Mouse (Mus musculus): Measurements from ENCODE around the gene Impdh2. TPM values are rescaled to one million over a fixed set of nuclear protein-coding genes. Genes with fewer than 3 reads are reported as not detected.

Gene Impdh2
- polyA plus RNA-seq, 1 experiment: 59.9 TPM

DNA sequence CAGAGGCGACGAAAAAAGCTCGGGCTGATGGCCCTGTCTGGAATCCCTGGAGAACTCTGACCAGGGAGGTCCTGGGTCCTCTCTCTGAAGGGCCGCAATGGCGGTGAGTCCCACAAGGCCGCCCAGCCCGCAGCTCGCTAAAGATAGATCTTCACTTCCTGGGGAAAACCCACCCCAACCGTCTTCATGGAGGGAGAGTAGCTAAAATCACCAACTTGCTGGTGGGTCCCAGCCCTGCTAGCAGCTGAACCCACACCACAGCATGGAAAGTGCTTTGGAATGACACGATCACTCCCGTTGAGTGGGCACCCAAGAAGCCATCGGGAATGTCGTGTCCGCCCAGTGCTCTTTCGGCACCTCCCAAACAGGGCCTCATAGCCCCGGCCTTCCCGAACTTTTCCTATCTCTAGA lies 8.4 kb downstream of the Impdh2 start:
- TF ChIP-seq POLR2A (IDR thresholded peaks at IDR 0.05; ENCODE audit: borderline replicate concordance, low read depth, low read length): no peak
- no peak for TF ChIP-seq CTCF (IDR thresholded peaks at IDR 0.05; ENCODE audit: low read depth, low read length)
- Histone ChIP-seq H3K27ac (ENCODE audit: insufficient read depth, low read depth, low read length) (peak overlapping the region; percentile 88), H3K4me3 (ENCODE audit: insufficient read depth, low read length) (peak overlapping the region; percentile 86), H3K4me1 (ENCODE audit: control insufficient read depth, insufficient read depth, low read length) (peaks cover 10% of the 10 kb centered on the region)

DNA sequence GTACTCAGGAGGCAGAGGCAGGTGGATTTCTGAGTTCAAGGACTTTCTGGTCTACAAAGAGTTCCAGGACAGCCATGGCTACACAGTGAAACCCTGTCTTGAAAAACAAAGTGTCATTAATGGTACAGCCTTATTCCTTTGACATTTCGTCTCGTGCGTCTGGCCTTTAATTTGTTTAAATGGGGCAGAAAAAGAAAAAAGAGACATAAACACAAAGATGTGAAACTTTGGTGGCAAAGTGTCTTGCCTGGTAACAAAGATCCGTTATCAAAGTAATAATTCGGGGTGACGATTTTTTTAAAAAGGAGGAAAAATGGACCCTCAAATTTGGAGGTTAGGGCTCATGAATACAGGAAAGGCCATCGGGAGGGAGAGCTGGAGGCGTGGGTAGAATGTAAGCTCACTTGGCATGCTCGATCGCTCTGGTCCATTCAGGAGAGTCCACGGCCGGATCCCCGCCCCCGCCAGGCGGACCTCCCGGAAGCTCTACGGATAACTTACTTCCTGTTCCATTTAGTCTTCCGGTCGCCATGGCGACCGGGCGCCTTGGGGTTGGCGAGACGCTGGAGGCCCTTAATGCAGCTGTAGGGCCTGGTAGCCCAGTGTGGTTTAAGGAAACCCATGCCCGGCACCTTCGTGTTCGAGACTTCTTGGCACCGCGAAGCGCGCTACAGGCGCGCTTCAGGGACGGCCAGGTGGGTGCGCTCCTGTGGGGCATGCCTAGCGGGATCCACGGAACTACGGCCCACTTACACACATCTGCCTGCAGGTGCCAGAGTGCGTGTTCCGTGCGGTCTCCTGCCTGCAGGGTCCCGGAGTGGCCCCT lies 9.5 kb downstream of the Impdh2 start, which contains the start of gene Dalrd3:
TSS of gene Dalrd3 (plus strand) at position 506 of the 826 bp plus-strand sequence.
- no peak for TF ChIP-seq POLR2A (IDR thresholded peaks at IDR 0.05; ENCODE audit: borderline replicate concordance, low read depth, low read length)
- TF ChIP-seq CTCF (IDR thresholded peaks at IDR 0.05; ENCODE audit: low read depth, low read length): no peak
- peak within 1 kb of the TSS; percentile 88 for H3K27ac ChIP-seq (ENCODE audit: insufficient read depth, low read depth, low read length)
- H3K4me3 ChIP-seq (ENCODE audit: insufficient read depth, low read length): peak within 1 kb of the TSS; percentile 86
- H3K4me1 ChIP-seq (ENCODE audit: control insufficient read depth, insufficient read depth, low read length): peaks cover 10% of the 10 kb centered on the region

DNA sequence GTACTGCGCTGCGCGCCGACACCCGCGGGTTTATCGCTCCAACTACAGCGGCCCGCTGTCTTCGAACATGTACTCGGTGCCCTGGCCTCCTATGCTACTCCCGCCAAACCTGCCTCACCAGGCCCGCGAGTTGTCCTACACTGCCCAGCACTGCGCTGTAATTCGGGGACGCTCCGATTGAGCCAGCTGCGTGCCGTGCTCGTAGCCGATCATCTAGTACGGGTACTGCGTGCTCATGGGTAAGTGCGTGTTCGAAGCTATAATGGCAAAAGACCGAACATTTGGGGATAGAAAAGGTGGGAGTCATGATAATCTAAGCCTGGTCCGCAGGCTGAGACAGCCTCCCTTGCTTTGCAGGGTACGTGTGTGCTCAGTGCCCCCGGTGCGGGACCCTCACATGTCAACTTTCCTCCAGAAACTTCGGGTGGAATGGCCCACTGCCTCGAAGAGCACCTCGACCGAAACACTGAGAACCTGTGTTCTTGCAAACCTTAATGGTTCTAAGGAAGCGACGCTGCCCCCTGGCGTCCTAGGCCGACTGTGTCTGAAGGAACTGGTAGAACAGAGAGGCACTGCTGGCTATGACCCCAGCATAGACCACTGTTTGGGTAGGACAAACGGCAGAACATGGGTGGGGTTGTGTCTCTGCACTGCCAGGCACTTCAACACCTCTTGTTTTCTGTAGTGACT lies 10.3 kb downstream of the Impdh2 start:
- H3K4me3 ChIP-seq (ENCODE audit: insufficient read depth, low read length): peak overlapping the region; percentile 85
- H3K4me1 ChIP-seq (ENCODE audit: control insufficient read depth, insufficient read depth, low read length): peaks cover 10% of the 10 kb centered on the region
- H3K27ac ChIP-seq (ENCODE audit: insufficient read depth, low read depth, low read length): peak overlapping the region; percentile 27
- TF ChIP-seq CTCF (IDR thresholded peaks at IDR 0.05; ENCODE audit: low read depth, low read length) (peak; percentile 27; the same call in 1 of the 2 replicates), POLR2A (IDR thresholded peaks at IDR 0.05; ENCODE audit: borderline replicate concordance, low read depth, low read length) (0 out of 2 replicates have a peak, but pooled peaks have one; percentile 51)

- Histone ChIP-seq H3K27ac (ENCODE audit: insufficient read depth, low read depth, low read length) (no peak overlapping the region), H3K4me3 (ENCODE audit: insufficient read depth, low read length) (no peak overlapping the region), H3K4me1 (ENCODE audit: control insufficient read depth, insufficient read depth, low read length) (peaks cover 10% of the 10 kb centered on the region)
- no peak for TF ChIP-seq POLR2A (IDR thresholded peaks at IDR 0.05; ENCODE audit: borderline replicate concordance, low read depth, low read length)
- no peak for TF ChIP-seq CTCF (IDR thresholded peaks at IDR 0.05; ENCODE audit: low read depth, low read length)
Observed at GRCm38 (mm10) chr9:108571401-108571973, 11.4 kb downstream of the Impdh2 start.

- no peak for TF ChIP-seq CTCF (IDR thresholded peaks at IDR 0.05; ENCODE audit: low read depth, low read length)
- TF ChIP-seq POLR2A (IDR thresholded peaks at IDR 0.05; ENCODE audit: borderline replicate concordance, low read depth, low read length): no peak
- H3K27ac ChIP-seq (ENCODE audit: insufficient read depth, low read depth, low read length): no peak overlapping the region
- H3K4me1 ChIP-seq (ENCODE audit: control insufficient read depth, insufficient read depth, low read length): peaks cover 10% of the 10 kb centered on the region
- no peak overlapping the region for H3K4me3 ChIP-seq (ENCODE audit: insufficient read depth, low read length)
Observed at GRCm38 (mm10) chr9:108572321-108572720, 12.2 kb downstream of the Impdh2 start.

DNA sequence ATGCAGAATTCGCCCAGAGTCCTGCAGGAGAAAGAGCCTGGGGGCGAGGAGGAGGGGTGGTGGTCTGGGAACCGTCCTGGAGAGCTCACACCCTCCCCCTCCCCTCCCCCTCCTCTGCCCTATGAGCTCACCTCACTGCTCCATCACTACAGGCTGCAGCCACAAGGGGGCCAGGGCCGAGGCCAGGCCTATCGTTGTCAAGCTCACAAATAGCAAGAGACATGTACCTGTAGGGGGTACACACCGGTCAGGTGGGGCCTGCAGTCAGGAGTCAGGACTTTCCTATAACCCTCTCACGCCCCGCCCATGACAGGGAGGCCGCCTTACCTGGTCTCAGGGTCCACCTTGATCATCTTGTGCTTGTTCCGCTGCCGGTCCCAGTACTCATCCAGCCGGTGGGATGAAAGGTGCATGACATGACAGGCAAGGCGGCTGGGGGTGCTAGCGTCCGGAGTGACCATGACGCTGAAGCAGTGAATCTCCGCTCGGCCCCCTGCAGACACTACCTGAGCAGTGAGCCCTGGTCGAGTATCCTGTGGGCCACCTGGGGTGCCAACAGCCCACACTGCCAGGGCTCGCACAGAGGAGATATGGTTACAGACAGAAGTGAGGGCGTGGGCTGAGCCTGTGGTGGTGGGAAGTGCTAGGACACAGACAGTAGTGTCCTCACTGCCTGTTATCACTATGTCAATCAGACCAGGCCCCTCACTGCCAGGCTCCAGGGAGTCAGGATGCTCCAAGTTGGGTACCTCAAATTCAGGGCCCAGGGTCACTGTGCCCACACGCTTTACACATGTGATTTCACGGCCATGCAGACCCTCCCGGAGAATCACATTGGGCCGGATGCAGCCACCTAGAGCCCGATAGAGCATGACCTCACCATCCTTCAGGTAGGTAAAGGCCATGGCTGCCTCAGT lies 13.9 kb downstream of the Impdh2 start:
- H3K4me3 ChIP-seq (ENCODE audit: insufficient read depth, low read length): no peak overlapping the region
- TF ChIP-seq POLR2A (IDR thresholded peaks at IDR 0.05; ENCODE audit: borderline replicate concordance, low read depth, low read length) (no peak), CTCF (IDR thresholded peaks at IDR 0.05; ENCODE audit: low read depth, low read length) (peak; percentile 30; the same call in 1 of the 2 replicates)
- peaks cover 7% of the 10 kb centered on the region for H3K4me1 ChIP-seq (ENCODE audit: control insufficient read depth, insufficient read depth, low read length)

GRCm38 (mm10) chr9:108574921-108575320 lies 14.8 kb downstream of the Impdh2 start:
- TF ChIP-seq CTCF (IDR thresholded peaks at IDR 0.05; ENCODE audit: low read depth, low read length): no peak
- no peak for TF ChIP-seq POLR2A (IDR thresholded peaks at IDR 0.05; ENCODE audit: borderline replicate concordance, low read depth, low read length)
- peaks cover 5% of the 10 kb centered on the region for H3K4me1 ChIP-seq (ENCODE audit: control insufficient read depth, insufficient read depth, low read length)
- H3K4me3 ChIP-seq (ENCODE audit: insufficient read depth, low read length): no peak overlapping the region
- no peak overlapping the region for H3K27ac ChIP-seq (ENCODE audit: insufficient read depth, low read depth, low read length)

More for the DNA sequence above, 13.9 kb downstream of the Impdh2 start:
- no peak overlapping the region for H3K27ac ChIP-seq (ENCODE audit: insufficient read depth, low read depth, low read length)

GRCm38 (mm10) chr9:108575321-108576297 lies 15.5 kb downstream of the Impdh2 start:
- peaks cover 5% of the 10 kb centered on the region for H3K4me1 ChIP-seq (ENCODE audit: control insufficient read depth, insufficient read depth, low read length)
- no peak for TF ChIP-seq POLR2A (IDR thresholded peaks at IDR 0.05; ENCODE audit: borderline replicate concordance, low read depth, low read length)
- no peak for TF ChIP-seq CTCF (IDR thresholded peaks at IDR 0.05; ENCODE audit: low read depth, low read length)

More at GRCm38 (mm10) chr9:108575321-108576297, 15.5 kb downstream of the Impdh2 start:
- Histone ChIP-seq H3K4me3 (ENCODE audit: insufficient read depth, low read length) (no peak overlapping the region), H3K27ac (ENCODE audit: insufficient read depth, low read depth, low read length) (no peak overlapping the region)

All from bone marrow macrophage, adult 2 months (primary cell).